Mouse (Mus musculus): ENCODE results near the gene Gm29427. TPM values are rescaled to one million over a fixed set of nuclear protein-coding genes. Genes with fewer than 3 reads are reported as not detected.
"Not testable (repeated sequence)": the region's sequence is repeated elsewhere in the genome, so short reads cannot be mapped to it uniquely, and the experiment has no call there.

Gene Gm29427
- polyA plus RNA-seq, 1 experiment from 2014 or later, result not detected

- not testable (repeated sequence) for H3K27ac ChIP-seq (replicated peaks); H3K27me3 ChIP-seq; ATAC-seq (ENCODE audit: insufficient read depth); H3K36me3 ChIP-seq (replicated peaks); H3K4me2 ChIP-seq; H3K4me1 ChIP-seq (replicated peaks); H3K4me3 ChIP-seq (replicated peaks); H3K9me3 ChIP-seq (replicated peaks); H3K9ac ChIP-seq
- 36% methylated on average over 5 of the region's 5 CpGs for WGBS (ENCODE audit: insufficient replicate concordance)
Measured at GRCm38 (mm10) chr1:130659641-130660040, 56.0 kb downstream of the Gm29427 start.

DNA sequence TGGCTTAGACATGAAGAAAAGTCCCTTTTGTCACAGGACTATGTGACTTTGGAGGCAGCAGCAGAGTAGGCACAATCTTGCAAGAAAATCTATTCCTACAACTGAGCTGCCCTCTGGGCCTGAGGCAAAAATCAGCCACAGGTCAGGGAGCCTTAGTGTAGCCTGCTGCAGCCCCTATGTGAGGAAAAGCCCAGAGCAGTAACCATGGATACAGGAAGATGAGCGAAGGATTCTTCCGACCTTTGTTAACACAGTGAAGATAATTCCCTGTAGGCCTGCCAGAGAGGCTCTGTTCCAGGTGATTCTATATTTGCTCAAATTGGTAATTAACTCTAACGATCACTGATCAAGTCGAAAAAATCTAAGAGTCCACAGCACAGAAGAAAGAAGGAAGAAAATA lies 71.5 kb downstream of the Gm29427 start:
- Histone ChIP-seq H3K27ac (replicated peaks) (no peak overlapping the region), H3K4me2 (no peak overlapping the region), H3K4me3 (replicated peaks) (no peak overlapping the region), H3K36me3 (replicated peaks) (no peaks in the 10 kb centered on the region), H3K9ac (no peak overlapping the region), H3K9me3 (replicated peaks) (no peaks in the 10 kb centered on the region), H3K27me3 (no peaks in the 10 kb centered on the region), H3K4me1 (replicated peaks) (no peaks in the 10 kb centered on the region)
- whole genome bisulfite sequencing (ENCODE audit: insufficient replicate concordance), result 53% methylated on average over 4 of the region's 4 CpGs
- ATAC-seq (ENCODE audit: insufficient read depth), result no peak

- Histone ChIP-seq H3K4me1 (replicated peaks) (no peaks in the 10 kb centered on the region), H3K9me3 (replicated peaks) (no peaks in the 10 kb centered on the region), H3K4me2 (no peak overlapping the region), H3K4me3 (replicated peaks) (no peak overlapping the region), H3K27me3 (no peaks in the 10 kb centered on the region), H3K27ac (replicated peaks) (no peak overlapping the region), H3K9ac (no peak overlapping the region), H3K36me3 (replicated peaks) (no peaks in the 10 kb centered on the region)
- no peak for ATAC-seq (ENCODE audit: insufficient read depth)
Measured at GRCm38 (mm10) chr1:130640967-130641366, 74.6 kb downstream of the Gm29427 start.

- H3K4me2 ChIP-seq, result no peak overlapping the region
- 11% methylated on average over 16 of the region's 16 CpGs for WGBS (ENCODE audit: insufficient replicate concordance)
Measured at GRCm38 (mm10) chr1:130633761-130634410, 81.7 kb downstream of the Gm29427 start.

GRCm38 (mm10) chr1:130633316-130633715 lies 82.3 kb downstream of the Gm29427 start:
- H3K4me1 ChIP-seq (replicated peaks), result no peaks in the 10 kb centered on the region
- no peak for ATAC-seq (ENCODE audit: insufficient read depth)
- H3K4me3 ChIP-seq (replicated peaks), result no peak overlapping the region
- no peak overlapping the region for H3K9ac ChIP-seq
- H3K9me3 ChIP-seq (replicated peaks), result no peaks in the 10 kb centered on the region
- no peak overlapping the region for H3K27ac ChIP-seq (replicated peaks)
- no peaks in the 10 kb centered on the region for H3K36me3 ChIP-seq (replicated peaks)
- WGBS (ENCODE audit: insufficient replicate concordance), result 60% methylated on average over 8 of the region's 8 CpGs
- H3K4me2 ChIP-seq, result no peak overlapping the region
- no peaks in the 10 kb centered on the region for H3K27me3 ChIP-seq

More at GRCm38 (mm10) chr1:130633761-130634410, 81.7 kb downstream of the Gm29427 start:
- H3K4me1 ChIP-seq (replicated peaks), result no peaks in the 10 kb centered on the region
- no peaks in the 10 kb centered on the region for H3K27me3 ChIP-seq
- H3K9me3 ChIP-seq (replicated peaks), result no peaks in the 10 kb centered on the region
- no peaks in the 10 kb centered on the region for H3K36me3 ChIP-seq (replicated peaks)
- H3K4me3 ChIP-seq (replicated peaks), result no peak overlapping the region
- ATAC-seq (ENCODE audit: insufficient read depth), result no peak
- no peak overlapping the region for H3K9ac ChIP-seq
- no peak overlapping the region for H3K27ac ChIP-seq (replicated peaks)

- no peak for ATAC-seq (ENCODE audit: insufficient read depth)
- Histone ChIP-seq H3K4me1 (replicated peaks) (no peaks in the 10 kb centered on the region), H3K9me3 (replicated peaks) (no peaks in the 10 kb centered on the region), H3K4me3 (replicated peaks) (no peak within 1 kb of the TSS), H3K36me3 (replicated peaks) (no peaks in the 10 kb centered on the region), H3K27ac (replicated peaks) (no peak within 1 kb of the TSS), H3K9ac (no peak within 1 kb of the TSS), H3K27me3 (no peaks in the 10 kb centered on the region), H3K4me2 (no peak within 1 kb of the TSS)
- WGBS (ENCODE audit: insufficient replicate concordance), result 61% methylated on average over 2 of the region's 2 CpGs
Measured at GRCm38 (mm10) chr1:130629521-130629920, 86.1 kb downstream of the Gm29427 start, which contains the start of gene Zp3r. Gene Zp3r, minus strand, starts transcription at chr1:130629621.

Other genes with a start within 250 kb of the Gm29427 start
- gene Zp3r, start 86.2 kb downstream of the Gm29427 start, polyA plus RNA-seq (2015; fragmentation: Nextera tagmentation; extraction: Ambion mirVana), result not detected in 2 replicates
- 2.7 and 4.8 TPM in 2 replicates for gene C4bp, start 54.2 kb downstream of the Gm29427 start, polyA plus RNA-seq (2015; fragmentation: Nextera tagmentation; extraction: Ambion mirVana)
- gene Yod1, start 1.5 kb upstream of the Gm29427 start, polyA plus RNA-seq (2015; fragmentation: Nextera tagmentation; extraction: Ambion mirVana), result 42.2 and 42.3 TPM in 2 replicates
- gene Pfkfb2, start 13.5 kb upstream of the Gm29427 start, polyA plus RNA-seq (2015; fragmentation: Nextera tagmentation; extraction: Ambion mirVana), result 5.2 and 5.9 TPM in 2 replicates
- 7.4 and 7.8 TPM in 2 replicates for gene AA986860, start 16.2 kb upstream of the Gm29427 start, polyA plus RNA-seq (2015; fragmentation: Nextera tagmentation; extraction: Ambion mirVana)
- not detected in 2 replicates for gene Fcamr, start 85.1 kb upstream of the Gm29427 start, polyA plus RNA-seq (2015; fragmentation: Nextera tagmentation; extraction: Ambion mirVana)
- 0.24 and 0.40 TPM in 2 replicates for gene Pigr, start 110.9 kb upstream of the Gm29427 start, polyA plus RNA-seq (2015; fragmentation: Nextera tagmentation; extraction: Ambion mirVana)
- not detected in 2 replicates for gene Fcmr, start 149.9 kb upstream of the Gm29427 start, polyA plus RNA-seq (2015; fragmentation: Nextera tagmentation; extraction: Ambion mirVana)
- gene Il24, start 171.7 kb upstream of the Gm29427 start, polyA plus RNA-seq (2015; fragmentation: Nextera tagmentation; extraction: Ambion mirVana), result not detected in 2 replicates
- not detected in 2 replicates for gene Il20, start 195.7 kb upstream of the Gm29427 start, polyA plus RNA-seq (2015; fragmentation: Nextera tagmentation; extraction: Ambion mirVana)
- gene Il19, start 224.3 kb upstream of the Gm29427 start, polyA plus RNA-seq (2015; fragmentation: Nextera tagmentation; extraction: Ambion mirVana), result not detected in 2 replicates